8 mouse cellular contexts compared by ENCODE assay signal in genomic region chr11:19010396-19010811, GRCm38 (mm10). TPM values are rescaled to one million over a fixed set of nuclear protein-coding genes. Genes with fewer than 3 reads are reported as not detected.
DNase-seq lines count a peak whose midpoint lies in the region; ATAC-seq and TF ChIP-seq lines count a peak whose summit lies in the region.

No protein-coding gene starts in this region.

- H3K9me3 ChIP-seq in lung, embryonic 14.5 days (ENCODE audit: low read depth, low read length) = no peaks in the 10 kb centered on the region
- no peaks in the 10 kb centered on the region for H3K9me3 ChIP-seq in heart, embryonic 13.5 days
- H3K9me3 ChIP-seq in limb, embryonic 13.5 days = no peaks in the 10 kb centered on the region

- H3K9ac ChIP-seq in lung, embryonic 14.5 days = peak overlapping the region; percentile 86
- peak overlapping the region; percentile 100 for H3K9ac ChIP-seq in heart, embryonic 13.5 days
- H3K9ac ChIP-seq in limb, embryonic 13.5 days = no peak overlapping the region

- H3K27me3 ChIP-seq in lung, embryonic 14.5 days (ENCODE audit: insufficient read depth, low read length) = no peaks in the 10 kb centered on the region
- H3K27me3 ChIP-seq in heart, embryonic 13.5 days (replicated peaks) = no peaks in the 10 kb centered on the region
- peaks cover 90% of the 10 kb centered on the region for H3K27me3 ChIP-seq in limb, embryonic 13.5 days

- peak; percentile 57 for DNase-seq in lung, embryonic 14.5 days
- DNase-seq in lung, adult 18-20 months = no peak
- peak; percentile 64 to 73 for DNase-seq in cerebellum, postnatal 25 days
- DNase-seq in left cerebral cortex, postnatal 25 days (ENCODE audit: low spot score in 2 of 2) = no peak
- DNase-seq in layer of hippocampus, postnatal 36 days = no peak

- H3K4me3 ChIP-seq in lung, embryonic 14.5 days (ENCODE audit: low read depth, low read length) = peak overlapping the region; percentile 62
- peak overlapping the region; percentile 84 for H3K4me3 ChIP-seq in heart, embryonic 13.5 days
- peak overlapping the region; percentile 11; the same call in 1 of the 2 replicates for H3K4me3 ChIP-seq in limb, embryonic 13.5 days

- ATAC-seq in lung, embryonic 14.5 days (ENCODE audit: insufficient read depth) = no peak
- no peak for ATAC-seq in heart, embryonic 13.5 days (ENCODE audit: extremely low read depth, insufficient number of reproducible peaks, low FRiP score, low TSS enrichment)
- ATAC-seq in limb, embryonic 13.5 days (ENCODE audit: low FRiP score, low read depth) = no peak
- ATAC-seq in inflammation-experienced regulatory T-cells, adult 6 months = no peak

- peak overlapping the region; percentile 62 for H3K4me2 ChIP-seq in lung, embryonic 14.5 days
- peak overlapping the region; percentile 70 for H3K4me2 ChIP-seq in heart, embryonic 13.5 days
- H3K4me2 ChIP-seq in limb, embryonic 13.5 days (replicated peaks) = no peak overlapping the region

- 21% methylated on average over 14 of the region's 14 CpGs for WGBS in lung, embryonic 14.5 days
- WGBS in heart, embryonic 13.5 days = 10% methylated on average over 14 of the region's 14 CpGs
- WGBS in limb, embryonic 13.5 days = 22% methylated on average over 14 of the region's 14 CpGs

- peaks cover 72% of the 10 kb centered on the region for H3K36me3 ChIP-seq in lung, embryonic 14.5 days (ENCODE audit: insufficient read depth)
- peaks cover 44% of the 10 kb centered on the region for H3K36me3 ChIP-seq in heart, embryonic 13.5 days
- no peaks in the 10 kb centered on the region for H3K36me3 ChIP-seq in limb, embryonic 13.5 days

- TF ChIP-seq CTCF in lung, embryonic 14.5 days (IDR thresholded peaks at IDR 0.05; ENCODE audit: low read depth) = no peak

- H3K4me1 ChIP-seq in lung, embryonic 14.5 days (ENCODE audit: insufficient read depth) = peaks cover 6% of the 10 kb centered on the region; the same call in 1 of the 2 replicates
- peaks cover 78% of the 10 kb centered on the region for H3K4me1 ChIP-seq in heart, embryonic 13.5 days
- peaks cover 20% of the 10 kb centered on the region for H3K4me1 ChIP-seq in limb, embryonic 13.5 days

- H3K27ac ChIP-seq in lung, embryonic 14.5 days (ENCODE audit: low read depth) = peak overlapping the region; percentile 100
- peak overlapping the region; percentile 92 for H3K27ac ChIP-seq in heart, embryonic 13.5 days (replicated peaks)
- H3K27ac ChIP-seq in limb, embryonic 13.5 days = no peak overlapping the region

- intact Hi-C loops in left cerebral cortex, postnatal 25 days (cut with DNase I) = no loop called here

RNA-seq across cellular contexts. Expression of gene Meis1, which starts 8.4 kb away (rescaled TPM):
- polyA plus RNA-seq in lung, embryonic 14.5 days (2014; fragmentation: Nextera tagmentation; extraction: Ambion mirVana) = 122 and 132 TPM in 2 replicates
- polyA plus RNA-seq in heart, embryonic 13.5 days (2015; fragmentation: Nextera tagmentation; extraction: Ambion mirVana) = 65.4 and 68.5 TPM in 2 replicates
- polyA plus RNA-seq in limb, embryonic 13.5 days (2015; fragmentation: Nextera tagmentation; extraction: Ambion mirVana) = 20.9 and 24.5 TPM in 2 replicates
- polyA plus RNA-seq in inflammation-experienced regulatory T-cells, adult 6 months (2017; shearing (Covaris generic)) = under 1 TPM in 2 of 3 experiments, not detected in 1; 0.10 to 0.13 TPM
- 1 to 10 TPM; 5.0 to 5.8 TPM for total RNA-seq in left cerebral cortex, postnatal 25 days (2021)
- 1 to 10 TPM; 1.8 to 2.3 TPM for total RNA-seq in layer of hippocampus, postnatal 36 days (2021)

Comparison
In these comparisons a context has a peak if more than half of its experiments do, and no peak if none do; other contexts are left out.
1. DNase-seq: peak in lung, embryonic 14.5 days (single experiment) and cerebellum, postnatal 25 days (2 of 2); none in lung, adult 18-20 months (0 of 2), left cerebral cortex, postnatal 25 days (0 of 2) and layer of hippocampus, postnatal 36 days (0 of 2).
2. H3K4me3 ChIP-seq: peak in every context shown above with its lines; median percentile 84 in heart, embryonic 13.5 days; 62 in lung, embryonic 14.5 days; 11 in limb, embryonic 13.5 days.
3. RNA of gene Meis1, which starts 8.4 kb away (polyA plus RNA-seq): 122 to 132 TPM in lung, embryonic 14.5 days, 65.4 to 68.5 TPM in heart, embryonic 13.5 days and 20.9 to 24.5 TPM in limb, embryonic 13.5 days; 0.10 to 0.13 TPM in inflammation-experienced regulatory T-cells, adult 6 months; every median in the first group is over 10 times any median in the second.